Mouse (Mus musculus) embryonic fibroblast, embryonic 13.5 days (primary cell): ENCODE results near the gene Gm5678.

ENCODE experiments used
- CTCF ChIP-seq: IDR thresholded peaks from 2 replicates; pipeline ENCODE4 v1.5.1; 2011; ENCODE audit warnings: mild to moderate bottlenecking, control low read depth, low read length, moderate library complexity, borderline replicate concordance; ENCODE audit not compliant: insufficient read depth
- POLR2A ChIP-seq: IDR thresholded peaks from 2 replicates; pipeline ENCODE4 v1.6.1; 2011; ENCODE audit warnings: low read depth, mild to moderate bottlenecking, control low read depth, low read length, moderate library complexity

- TF ChIP-seq POLR2A (no peak), CTCF (no peak)
Measured at GRCm38 (mm10) chr16:93594448-93594847, 33.4 kb upstream of the Gm5678 start.
